Mouse (Mus musculus) embryo, embryonic 11.5 days (tissue): ENCODE results near the gene Aox3.

Experiments
- DNase-seq: peaks from one replicate; pipeline ENCODE4 v3.0.0-alpha.2; 2012; ENCODE audit warnings: low read depth, low spot score

Aox3 gene

GRCm38 (mm10) chr1:58105685-58106084 lies 7.2 kb upstream of the Aox3 start:
- no peak for DNase-seq

DNA sequence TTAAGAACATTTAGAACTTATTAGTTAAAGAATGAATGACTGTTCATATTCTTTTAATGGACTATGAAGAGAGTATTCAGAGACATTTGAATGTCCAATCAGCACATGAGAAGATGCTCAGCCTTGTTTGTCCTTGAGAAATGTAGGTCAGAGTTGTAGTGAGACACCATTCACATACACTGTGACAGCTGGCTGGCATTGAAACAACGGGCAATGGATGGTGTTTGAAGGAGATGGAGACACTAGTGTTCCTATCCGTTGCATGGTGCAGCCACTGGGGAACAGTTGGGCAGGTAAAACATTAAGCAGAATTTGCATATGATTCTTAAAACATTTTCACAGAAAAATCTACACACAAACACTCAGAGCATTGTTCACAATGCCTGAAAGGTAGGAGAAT lies 5.9 kb upstream of the Aox3 start:
- DNase-seq = no peak

- DNase-seq = no peak
Measured at GRCm38 (mm10) chr1:58110241-58110640, 2.7 kb upstream of the Aox3 start.

- DNase-seq = no peak
Measured at GRCm38 (mm10) chr1:58111315-58111714, 1.6 kb upstream of the Aox3 start.

DNA sequence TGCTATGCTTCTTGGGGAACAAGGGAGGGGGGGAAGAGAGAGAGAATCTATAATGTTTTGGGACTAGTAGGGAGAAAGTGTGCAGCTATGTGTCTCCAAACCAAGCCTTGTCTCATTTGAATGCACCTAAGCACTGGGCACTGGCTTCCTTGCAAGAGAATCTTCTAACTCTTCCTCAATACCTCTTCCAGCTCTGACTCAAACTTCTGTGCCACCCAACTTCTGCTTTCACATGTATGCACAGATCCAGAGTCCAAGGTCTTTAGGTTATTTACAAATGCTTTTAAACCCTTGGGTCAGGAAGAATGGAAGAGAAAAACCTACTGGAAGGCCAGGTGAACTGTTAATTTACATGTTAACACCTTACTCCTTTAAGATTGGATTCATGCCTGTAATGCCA lies 511 bp downstream of the Aox3 start:
- no peak for DNase-seq

DNA sequence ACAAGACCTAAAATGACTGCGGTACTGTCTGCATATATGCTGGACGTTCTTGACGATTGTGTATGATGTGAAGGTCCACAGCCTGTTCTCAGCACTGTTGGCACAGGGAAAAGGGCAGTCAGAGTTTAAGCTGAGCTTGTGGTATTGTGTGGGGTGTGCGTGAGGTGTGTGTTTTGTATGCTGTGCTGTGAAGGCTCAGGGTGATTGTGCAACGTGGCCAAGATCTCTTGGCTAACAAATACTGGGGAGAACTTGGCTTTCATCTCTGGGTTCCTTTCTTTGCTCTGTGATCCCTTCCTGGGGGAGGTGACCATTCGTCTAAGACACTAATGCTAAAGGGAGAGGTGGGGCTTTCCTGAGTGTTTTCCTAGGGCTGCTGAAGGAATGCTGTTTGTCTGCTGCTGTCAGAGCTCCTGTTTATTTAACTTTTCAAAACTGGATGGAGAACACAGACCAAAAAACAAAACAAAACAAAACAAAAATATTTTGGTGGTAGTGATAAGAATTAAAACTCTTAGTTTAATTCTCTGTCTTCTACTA lies 1.2 kb downstream of the Aox3 start:
- no peak for DNase-seq

DNA sequence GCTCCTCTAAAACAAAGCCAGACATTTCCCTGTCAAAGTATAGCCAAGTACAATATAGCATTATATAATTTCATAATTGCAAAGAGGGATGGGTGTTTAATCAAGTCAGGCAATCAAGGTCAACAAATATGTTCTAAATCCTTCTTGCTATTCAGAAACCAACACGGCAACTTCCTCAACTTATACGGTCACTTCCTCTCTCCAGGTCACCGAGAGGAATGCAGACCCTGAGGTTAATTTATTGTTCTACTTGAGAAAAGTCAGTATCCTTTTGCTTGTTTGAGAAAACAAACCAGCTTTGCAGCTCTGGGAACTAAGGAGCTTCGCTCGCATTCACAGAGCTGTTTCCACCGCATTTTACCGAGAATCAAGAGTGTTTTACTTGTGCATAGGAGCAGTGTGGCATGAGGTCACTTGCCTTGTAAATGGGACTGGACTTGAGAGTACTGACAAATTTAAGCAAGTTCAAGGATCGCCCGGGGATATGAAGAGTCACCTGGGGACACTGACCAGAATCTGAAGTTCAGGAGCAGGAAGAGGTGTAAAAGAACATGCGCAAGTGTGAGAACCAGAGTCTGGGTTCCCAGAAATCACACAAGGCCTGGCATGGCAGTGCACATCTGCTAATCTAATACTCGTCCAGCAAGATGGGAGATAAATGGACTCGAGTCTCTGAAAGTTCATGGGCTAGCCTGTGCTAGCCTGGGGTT lies 1.9 kb downstream of the Aox3 start:
- DNase-seq = no peak

DNA sequence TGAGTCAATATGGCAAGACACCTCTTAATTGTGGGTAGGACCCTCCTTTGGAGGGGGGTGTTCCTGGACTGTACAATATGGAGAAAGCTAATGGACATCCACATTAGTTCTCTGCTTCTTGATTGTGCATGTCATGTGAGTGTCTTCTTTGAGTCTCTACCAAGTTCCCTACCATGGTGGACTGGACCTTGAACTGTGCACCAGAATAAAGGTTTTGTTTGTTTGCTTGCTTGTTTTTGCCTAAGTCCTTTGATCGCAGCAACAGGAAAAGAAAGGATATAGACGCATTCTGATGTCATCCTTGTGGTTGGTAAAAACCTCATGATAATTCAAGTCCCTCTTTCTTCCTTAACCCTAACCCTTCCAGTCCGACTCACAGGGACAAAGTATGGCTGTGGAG lies 5.3 kb downstream of the Aox3 start:
- DNase-seq = no peak

DNA sequence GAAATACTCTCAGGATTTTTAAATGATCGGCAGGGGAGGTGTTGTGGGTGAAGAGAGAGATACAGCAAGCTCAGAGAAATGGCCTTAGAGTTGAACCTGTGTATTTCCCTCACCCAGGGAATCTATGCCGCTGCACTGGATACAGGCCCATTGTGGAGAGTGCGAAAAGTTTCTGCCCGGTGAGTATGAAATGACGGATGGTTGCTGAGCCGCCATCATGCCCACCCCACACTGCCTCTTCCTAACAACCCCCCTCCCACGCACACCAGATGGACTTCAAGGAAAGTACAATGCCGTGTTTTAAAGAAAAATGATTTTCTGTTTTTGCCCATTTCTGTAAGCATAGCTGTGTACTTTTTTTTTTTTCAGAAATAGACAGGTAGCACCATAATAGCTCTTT lies 12.0 kb downstream of the Aox3 start:
- DNase-seq = no peak

DNA sequence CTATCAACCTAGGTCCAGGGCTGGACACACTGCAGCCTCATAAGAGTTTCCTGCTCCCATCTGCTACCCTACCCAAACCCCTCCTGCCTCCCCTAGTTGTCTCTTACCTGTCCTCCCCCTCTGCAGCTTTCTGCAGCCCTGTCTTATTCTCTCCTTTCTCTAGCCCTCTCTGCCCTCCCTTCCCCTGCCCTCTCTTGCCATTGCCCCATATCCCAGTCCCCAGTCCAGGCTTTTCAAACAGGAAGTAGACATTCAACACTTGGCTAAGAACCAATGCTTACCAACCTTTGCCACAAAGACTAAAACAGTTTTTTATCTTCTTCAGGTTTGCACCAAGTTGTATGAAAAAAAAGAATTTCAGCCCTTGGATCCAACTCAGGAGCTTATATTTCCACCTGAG lies 25.0 kb downstream of the Aox3 start:
- DNase-seq = no peak

DNA sequence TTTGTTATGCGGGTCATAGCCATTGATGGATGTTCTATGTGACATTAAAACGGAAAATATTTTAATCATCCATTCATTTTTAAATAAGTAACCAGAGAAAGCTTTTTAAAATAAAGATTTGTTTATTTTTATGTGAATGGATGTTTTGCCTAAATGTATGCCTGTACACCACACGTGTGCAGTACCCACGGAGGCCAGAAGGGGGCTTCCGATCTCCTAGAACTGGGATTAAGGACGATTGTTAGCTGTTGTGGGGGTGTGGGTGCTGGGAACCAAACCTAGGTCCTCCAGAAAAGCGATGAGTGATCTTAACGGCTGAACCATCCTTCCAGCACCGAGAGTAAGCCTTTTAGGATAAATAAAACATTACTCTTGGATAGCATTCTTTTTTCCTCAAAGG lies 26.1 kb downstream of the Aox3 start:
- DNase-seq = no peak

GRCm38 (mm10) chr1:58140607-58141006 lies 27.7 kb downstream of the Aox3 start:
- no peak for DNase-seq

DNA sequence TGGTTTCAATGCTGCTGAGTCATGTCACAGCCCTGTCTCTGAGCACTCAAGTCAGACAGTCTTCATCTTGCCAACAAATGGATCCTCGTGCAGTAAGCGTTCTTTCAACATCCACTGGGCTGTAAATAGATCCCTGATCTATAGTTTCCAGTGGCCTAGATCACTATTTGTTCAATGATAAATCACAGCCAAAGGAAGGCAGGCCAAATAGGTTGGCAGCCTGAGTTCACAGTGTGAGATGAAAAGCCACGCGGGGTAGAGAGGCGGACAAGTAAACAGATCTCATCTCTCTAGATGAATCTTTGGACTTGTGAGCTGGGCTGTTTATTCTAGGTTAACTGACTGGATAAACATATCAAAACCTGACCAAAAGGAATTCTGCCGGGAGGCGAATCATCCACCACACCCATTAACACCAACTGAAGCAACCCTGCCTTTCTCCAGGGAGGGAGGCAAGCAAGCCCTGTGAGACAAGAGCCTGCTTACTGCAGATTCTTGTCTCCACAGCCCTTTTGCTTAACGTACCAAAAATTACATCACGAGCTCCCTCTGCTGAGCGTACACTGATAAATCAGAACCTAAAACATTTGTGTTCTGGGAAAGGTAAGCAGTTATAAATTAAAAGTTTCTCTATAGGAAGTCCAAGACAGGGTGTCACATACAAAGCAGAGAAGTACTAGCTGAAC lies 31.6 kb downstream of the Aox3 start:
- DNase-seq = no peak

DNA sequence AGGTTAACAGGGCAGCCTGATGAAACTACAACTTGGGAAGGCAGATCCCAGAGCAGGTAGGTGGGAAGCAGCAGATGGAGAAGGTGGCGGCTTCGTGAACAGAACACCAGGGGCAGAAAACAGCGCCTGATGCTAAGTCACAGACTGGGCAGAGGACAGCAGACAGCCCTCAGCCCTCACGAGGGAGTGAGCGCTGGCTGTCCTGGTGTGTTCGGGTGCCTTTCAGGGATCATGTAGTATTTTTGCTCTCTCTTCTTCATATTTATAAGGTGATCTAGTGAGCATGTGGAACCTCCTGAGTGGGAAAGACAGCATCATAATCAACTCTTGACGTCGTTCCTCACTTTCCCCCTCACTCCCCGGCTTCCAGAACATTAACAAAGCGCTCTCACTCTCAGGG lies 33.1 kb downstream of the Aox3 start:
- DNase-seq = no peak

DNA sequence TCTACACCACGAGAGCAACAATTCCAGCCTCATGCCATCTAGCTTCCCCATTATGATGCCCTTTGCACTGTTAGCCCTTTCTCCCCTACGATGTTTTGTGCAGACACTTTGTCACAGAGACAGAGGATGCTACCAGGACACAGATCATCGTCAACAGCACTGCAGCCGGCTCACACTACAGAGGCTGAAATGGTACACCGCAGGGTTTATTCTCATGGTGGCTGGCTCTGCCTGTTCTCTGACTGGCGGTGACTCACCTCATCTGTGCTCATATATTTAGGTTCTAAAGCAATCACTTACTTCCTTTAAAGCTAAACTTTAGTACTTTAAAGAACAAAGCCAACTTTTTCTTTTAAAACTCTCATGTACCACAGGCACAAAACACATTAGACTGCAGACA lies 34.8 kb downstream of the Aox3 start:
- DNase-seq = no peak

DNA sequence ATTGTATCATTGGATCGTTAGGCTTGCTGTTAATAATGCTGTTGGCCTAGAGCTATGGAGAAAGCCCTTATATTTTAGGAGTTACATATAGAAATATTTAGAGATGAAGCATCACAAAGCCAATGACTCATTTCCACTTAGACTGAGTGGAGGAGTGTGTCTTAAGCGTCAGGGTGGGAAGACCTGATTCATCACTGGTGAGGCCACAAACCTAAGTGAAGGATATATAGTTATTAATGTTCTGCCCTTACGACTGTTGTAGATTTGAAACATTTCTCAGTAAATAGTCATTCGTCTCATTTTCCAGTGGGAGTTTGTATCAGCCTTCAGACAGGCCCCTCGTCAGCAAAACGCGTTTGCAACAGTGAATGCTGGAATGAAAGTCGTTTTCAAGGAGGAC lies 39.3 kb downstream of the Aox3 start:
- no peak for DNase-seq

DNA sequence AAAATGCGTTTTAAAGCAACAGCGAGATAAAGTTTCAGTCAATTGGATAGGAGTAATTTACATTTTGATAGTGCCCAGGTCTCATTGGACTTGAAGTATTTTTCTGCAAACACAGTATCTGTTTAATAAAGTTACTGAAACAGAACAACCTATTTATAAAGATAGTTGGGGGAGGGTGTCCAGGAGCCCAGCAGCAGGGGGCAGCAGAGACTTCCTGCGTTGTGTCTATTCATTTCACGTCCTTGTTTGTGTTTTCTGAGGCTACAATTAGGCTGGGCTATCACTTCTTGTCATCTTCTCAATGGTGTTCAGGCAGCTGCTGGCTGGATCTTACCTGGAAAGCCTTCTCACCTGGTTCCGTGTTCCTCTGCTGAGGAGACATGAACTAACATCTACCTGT lies 43.8 kb downstream of the Aox3 start:
- peak; percentile 13 for DNase-seq

DNA sequence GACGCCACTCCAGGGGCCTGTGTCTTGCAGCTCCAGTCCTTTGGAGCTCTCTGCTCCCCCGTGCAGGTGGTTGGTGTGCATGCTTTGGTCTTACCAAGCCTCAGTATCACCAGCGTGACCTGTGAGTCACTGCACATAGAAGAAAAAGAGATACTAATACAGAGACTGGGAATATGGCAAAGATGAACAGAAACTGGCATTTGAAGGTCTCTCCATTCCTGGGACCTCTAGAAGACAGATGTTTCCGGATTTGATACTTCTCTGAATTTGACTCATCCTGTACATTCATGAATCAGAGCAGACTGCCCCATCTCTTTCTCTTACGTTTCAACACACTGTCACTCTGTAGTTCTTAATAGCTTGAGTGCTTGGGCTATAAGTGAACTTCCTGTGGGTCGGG lies 57.0 kb downstream of the Aox3 start:
- no peak for DNase-seq

- no peak for DNase-seq
Measured at GRCm38 (mm10) chr1:58188514-58189175, 75.7 kb downstream of the Aox3 start.

- no peak for DNase-seq
Measured at GRCm38 (mm10) chr1:58194317-58194716, 81.4 kb downstream of the Aox3 start.

DNA sequence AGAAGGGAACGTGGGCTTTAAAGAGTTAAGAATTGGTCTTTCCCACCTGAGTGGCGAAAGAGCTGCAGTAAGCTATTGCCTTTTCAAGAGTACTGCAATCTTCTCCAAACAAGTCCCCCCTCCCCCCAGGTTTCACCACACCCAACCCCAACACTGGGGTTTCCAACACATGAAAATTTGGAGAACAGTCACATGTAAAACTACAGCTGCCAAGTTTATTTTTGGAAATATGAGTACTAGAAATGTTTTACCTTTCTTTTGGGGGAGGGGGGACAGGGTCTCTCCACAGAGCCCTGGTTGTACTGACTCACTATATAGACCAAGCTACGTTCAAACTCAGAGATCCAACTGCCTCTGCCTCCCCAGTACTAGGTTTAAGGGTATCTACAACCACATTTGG lies 82.1 kb downstream of the Aox3 start:
- DNase-seq = no peak

DNA sequence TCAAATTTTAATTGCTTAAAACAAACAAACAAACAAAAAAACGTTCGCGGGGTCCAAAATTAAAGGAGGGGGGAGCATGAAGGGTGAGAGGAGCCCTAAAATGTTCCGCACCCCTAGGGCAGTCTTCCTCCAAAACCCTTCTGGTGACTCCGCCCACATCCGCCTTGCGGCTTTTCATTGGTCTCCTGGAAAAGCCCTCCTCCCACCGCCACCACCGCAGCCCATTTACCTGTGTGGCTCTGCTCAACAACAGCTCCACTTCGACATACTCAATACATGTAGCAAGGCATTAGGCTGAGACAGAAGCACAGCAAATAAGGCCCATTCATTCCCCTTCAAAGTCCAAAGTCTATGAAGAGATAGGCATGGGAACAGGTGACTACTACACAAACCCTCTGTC lies 82.6 kb downstream of the Aox3 start:
- no peak for DNase-seq

- no peak for DNase-seq
Measured at GRCm38 (mm10) chr1:58197023-58197422, 84.1 kb downstream of the Aox3 start.
